Mouse (Mus musculus) gastrocnemius, adult 2 months (tissue): ENCODE data around the gene Dhrs4. TPM values are rescaled to one million over a fixed set of nuclear protein-coding genes. Genes with fewer than 3 reads are reported as not detected.
A peak's percentile ranks its signal among the peaks of the same experiment; 100 is the strongest.

Source experiments
- DNase-seq: peaks from one replicate; pipeline ENCODE4 v3.0.0; 2022
- H3K27ac ChIP-seq: fragments of 200-600 bp; 2 replicates; pipeline ENCODE4 v1.8.1; 2022; ENCODE audit warnings: mild to moderate bottlenecking
- H3K4me3 ChIP-seq: fragments of 200-600 bp; 2 replicates; pipeline ENCODE4 v1.8.1; 2022; ENCODE audit warnings: mild to moderate bottlenecking, moderate library complexity
- CTCF ChIP-seq: fragments of 200-600 bp; IDR thresholded peaks from 2 replicates; pipeline ENCODE4 v1.8.1; 2022; ENCODE audit warnings: antibody characterized with exemption, mild to moderate bottlenecking, moderate library complexity
- intact Hi-C: fragments of 180-260 bp; cut with DNase I; formaldehyde crosslinking; loops from one replicate; pipeline ENCODE4 v1.15.1; 2025
- long read RNA-seq, 2 experiments: library from polyadenylated mRNA; stranded (forward); transcript quantifications; one replicate each; pipeline ENCODE4 v2.0.0; 2021
- total RNA-seq, 2 experiments: library from RNA; stranded (reverse); gene quantifications; 2 replicates each; pipeline ENCODE4 v1.2.3; 2021

Dhrs4 gene
- 10 to 100 TPM; 28.4 to 68.7 TPM for total RNA-seq
- long read RNA-seq, experiment 1, transcript Dhrs4-201 (8 exons, 1,392 nt): major isoform, 16 of 23 reads
- long read RNA-seq, experiment 1, partial matches to known transcripts: 3 of 23 reads
- long read RNA-seq, experiment 1, other reads (novel, unspliced or antisense): 3 of 23 reads
- long read RNA-seq, experiment 2, transcript Dhrs4-201 (8 exons, 1,392 nt): major isoform, 28 of 33 reads
- long read RNA-seq, experiment 2, partial matches to known transcripts: 2 of 33 reads
- long read RNA-seq, experiment 2, other reads (novel, unspliced or antisense): 2 of 33 reads

DNA sequence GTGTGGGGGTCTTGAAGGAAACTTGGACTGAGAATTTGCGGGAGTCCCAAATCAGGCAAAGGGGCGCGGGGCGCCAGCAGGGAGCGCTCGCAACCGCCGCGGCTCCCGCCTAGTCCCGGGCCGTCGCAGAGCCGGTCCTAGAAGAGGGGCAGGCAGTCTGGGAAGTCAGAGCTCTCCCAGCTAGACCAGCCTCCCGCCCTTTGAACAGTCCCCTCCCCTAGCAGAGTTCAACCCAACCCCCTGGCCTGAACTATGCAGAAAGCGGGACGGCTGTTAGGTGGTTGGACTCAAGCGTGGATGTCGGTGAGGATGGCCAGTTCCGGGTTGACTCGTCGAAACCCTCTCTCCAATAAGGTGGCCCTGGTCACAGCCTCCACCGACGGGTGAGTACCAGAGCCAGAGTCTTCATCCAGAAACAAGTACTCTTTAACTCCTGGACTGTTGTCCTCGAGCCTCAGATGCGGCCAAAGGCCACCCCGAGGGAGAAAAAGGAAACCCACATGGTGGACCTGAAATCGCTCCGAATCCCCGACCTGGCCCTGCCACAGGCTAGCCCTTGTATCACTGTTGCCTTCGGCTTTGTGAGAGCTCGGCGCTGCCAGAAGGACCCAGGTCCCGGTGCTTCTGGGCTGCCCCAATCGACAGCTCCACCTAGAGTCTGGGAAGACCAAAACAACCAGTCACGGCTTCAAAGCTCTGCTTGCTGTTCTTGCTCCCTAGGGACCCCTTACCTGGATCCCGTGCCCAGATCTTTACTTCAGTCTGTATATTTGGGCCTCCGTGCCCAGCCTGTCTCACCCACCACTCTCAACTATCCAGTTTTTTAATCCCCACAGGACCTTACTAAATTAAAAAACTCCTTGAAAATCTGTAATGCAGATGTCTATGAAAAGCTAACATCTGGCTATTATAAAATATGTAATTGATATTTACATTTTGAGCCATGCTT, at the start of gene Dhrs4:
Gene Dhrs4 (plus strand): TSS at position 108 of the 949 bp plus-strand sequence.
- H3K4me3 ChIP-seq: peak within 1 kb of the TSS; percentile 94
- H3K27ac ChIP-seq: peak within 1 kb of the TSS; percentile 93
- TF ChIP-seq CTCF: peak; percentile 75
- DNase-seq: peak; percentile 81
- intact Hi-C loops: no loop called here

DNA sequence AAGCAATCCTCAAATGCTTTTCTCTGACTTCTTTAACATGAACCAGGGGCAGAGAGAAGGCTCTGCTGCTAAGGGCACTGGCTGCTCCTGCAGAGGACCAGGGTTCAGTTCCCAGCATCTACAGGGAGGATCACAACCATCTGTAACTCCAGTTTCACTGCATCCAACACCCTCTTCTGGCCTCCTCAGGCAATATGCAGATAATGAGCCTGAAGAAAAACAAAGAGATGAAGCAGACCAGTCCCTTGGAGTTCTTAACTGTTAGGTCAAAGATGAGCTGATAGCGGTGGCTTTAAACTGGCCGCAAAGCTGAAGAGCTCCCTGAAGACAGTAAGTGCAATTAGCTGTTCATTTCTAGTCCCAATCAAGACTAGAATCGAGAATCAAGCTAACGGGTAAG, 48.3 kb upstream of the Dhrs4 start:
- TF ChIP-seq CTCF: no peak
- no peak overlapping the region for H3K27ac ChIP-seq
- no peak overlapping the region for H3K4me3 ChIP-seq
- no peak for DNase-seq
- intact Hi-C loops: no loop called here

- no peak for DNase-seq
- Histone ChIP-seq H3K27ac (no peak overlapping the region), H3K4me3 (no peak overlapping the region)
- TF ChIP-seq CTCF: no peak
- intact Hi-C loops: no loop called here
Observed at GRCm38 (mm10) chr14:55433052-55433451, 45.5 kb upstream of the Dhrs4 start.

- no peak overlapping the region for H3K27ac ChIP-seq
- no peak overlapping the region for H3K4me3 ChIP-seq
- intact Hi-C loops: loop anchor here (5.0 kb wide), 1 partner anchor 313 kb away; no protein-coding TSS in a partner anchor
- TF ChIP-seq CTCF: no peak
- DNase-seq: no peak
Observed at GRCm38 (mm10) chr14:55434825-55435224, 43.7 kb upstream of the Dhrs4 start.

- no peak overlapping the region for H3K27ac ChIP-seq
- intact Hi-C loops: loop anchor here (5.0 kb wide), 1 partner anchor 315 kb away; no protein-coding TSS in a partner anchor
Observed at GRCm38 (mm10) chr14:55437118-55437517, 41.4 kb upstream of the Dhrs4 start.

GRCm38 (mm10) chr14:55438193-55438784, 40.3 kb upstream of the Dhrs4 start:
- peak; percentile 89 for TF ChIP-seq CTCF
- H3K27ac ChIP-seq: no peak overlapping the region
- DNase-seq: peak; percentile 66

More at GRCm38 (mm10) chr14:55437118-55437517, 41.4 kb upstream of the Dhrs4 start:
- DNase-seq: no peak
- H3K4me3 ChIP-seq: no peak overlapping the region
- no peak for TF ChIP-seq CTCF

DNA sequence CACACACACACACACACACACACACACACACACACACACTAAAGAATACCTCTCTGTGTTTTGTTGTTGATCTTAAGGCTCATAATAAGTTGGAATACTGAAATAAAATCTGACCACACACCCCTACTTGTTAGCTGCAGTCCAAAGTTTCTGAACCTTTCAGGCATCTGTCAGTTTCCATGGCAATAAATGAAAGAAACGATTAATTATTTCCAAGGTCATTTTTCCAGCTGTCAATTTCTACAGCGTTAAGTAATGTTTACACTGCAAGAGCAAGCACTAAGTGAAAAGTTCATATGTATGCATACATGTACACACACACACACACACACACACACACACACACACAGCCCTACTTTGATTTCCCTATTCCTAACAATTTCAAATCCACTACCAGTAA, 20.9 kb upstream of the Dhrs4 start:
- no peak for TF ChIP-seq CTCF
- no peak for DNase-seq
- Histone ChIP-seq H3K4me3 (no peak overlapping the region), H3K27ac (no peak overlapping the region)
- intact Hi-C loops: no loop called here

More at GRCm38 (mm10) chr14:55438193-55438784, 40.3 kb upstream of the Dhrs4 start:
- intact Hi-C loops: loop anchor here (2.0 to 5.0 kb wide), 3 partner anchors 167 to 316 kb away; no protein-coding TSS in a partner anchor
- no peak overlapping the region for H3K4me3 ChIP-seq

DNA sequence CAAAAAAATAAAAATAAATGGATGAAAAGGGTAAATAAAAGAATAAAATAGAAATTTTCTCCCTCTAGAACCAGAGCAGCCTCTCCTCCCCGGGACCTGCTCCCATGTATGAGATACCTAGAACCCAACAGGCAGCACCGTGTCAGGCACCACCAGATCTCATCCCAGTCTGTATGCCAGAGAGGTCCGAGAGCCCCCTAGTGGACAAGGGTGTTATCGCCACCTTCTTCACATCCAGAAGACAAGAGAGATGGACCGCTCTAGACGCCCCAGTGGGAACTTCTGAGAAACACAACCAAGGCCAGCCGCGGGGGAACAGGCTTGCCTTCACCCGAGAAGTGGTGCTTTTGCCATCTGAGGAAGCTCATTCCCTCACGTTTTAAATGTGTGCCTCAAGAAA, 20.3 kb upstream of the Dhrs4 start:
- Histone ChIP-seq H3K27ac (no peak overlapping the region), H3K4me3 (no peak overlapping the region)
- peak; percentile 61 for DNase-seq
- peak; percentile 64 for TF ChIP-seq CTCF
- intact Hi-C loops: no loop called here

- no peak for TF ChIP-seq CTCF
- no peak overlapping the region for H3K4me3 ChIP-seq
- H3K27ac ChIP-seq: no peak overlapping the region
- DNase-seq: no peak
- intact Hi-C loops: no loop called here
Observed at GRCm38 (mm10) chr14:55458761-55459160, 19.8 kb upstream of the Dhrs4 start.

DNA sequence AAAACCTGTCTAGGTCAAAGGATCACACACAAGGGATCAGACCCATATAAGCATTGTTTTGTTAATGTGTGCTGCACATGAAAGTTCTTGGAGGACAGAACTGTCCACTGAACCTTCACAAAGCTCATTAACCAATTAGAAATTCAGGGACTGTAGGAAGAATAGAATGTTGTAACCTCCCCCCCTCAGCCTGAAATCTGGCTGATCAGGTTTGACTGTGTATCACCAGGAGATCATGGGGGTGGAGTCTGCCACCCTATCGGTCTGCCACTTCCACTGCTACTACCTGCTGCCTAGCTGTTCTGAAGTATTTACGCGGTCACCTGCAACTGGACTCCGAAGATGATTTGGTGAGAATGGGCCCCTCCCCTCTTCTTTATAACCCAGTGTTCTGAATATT, 18.8 kb upstream of the Dhrs4 start:
- no peak for DNase-seq
- TF ChIP-seq CTCF: no peak
- intact Hi-C loops: no loop called here
- Histone ChIP-seq H3K4me3 (no peak overlapping the region), H3K27ac (no peak overlapping the region)

DNA sequence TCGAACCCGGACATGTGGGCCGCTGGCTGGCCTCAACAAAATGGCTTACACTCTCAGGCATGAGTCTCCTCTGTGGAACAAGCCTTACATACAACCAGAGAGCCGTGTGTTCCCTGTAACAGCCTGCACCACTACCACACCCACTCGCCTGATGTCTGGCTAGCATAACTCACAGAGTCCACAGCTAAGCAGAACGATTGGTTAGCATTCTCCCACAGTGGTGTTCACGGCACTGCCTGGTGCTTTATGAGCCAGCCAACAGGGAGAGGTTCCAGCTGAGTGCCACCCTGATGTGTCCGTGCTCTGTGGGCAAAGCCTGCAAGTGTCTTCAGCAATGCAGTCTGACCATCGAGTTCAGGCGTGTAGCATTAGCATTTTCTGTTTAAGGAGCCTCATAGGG, 18.3 kb upstream of the Dhrs4 start:
- intact Hi-C loops: no loop called here
- H3K27ac ChIP-seq: no peak overlapping the region
- H3K4me3 ChIP-seq: no peak overlapping the region
- DNase-seq: no peak
- no peak for TF ChIP-seq CTCF

- Histone ChIP-seq H3K27ac (no peak overlapping the region), H3K4me3 (no peak overlapping the region)
- no peak for TF ChIP-seq CTCF
- intact Hi-C loops: no loop called here
- no peak for DNase-seq
Observed at GRCm38 (mm10) chr14:55461757-55462156, 16.8 kb upstream of the Dhrs4 start.

- DNase-seq: no peak
- Histone ChIP-seq H3K27ac (no peak overlapping the region), H3K4me3 (no peak overlapping the region)
- no peak for TF ChIP-seq CTCF
- intact Hi-C loops: no loop called here
Observed at GRCm38 (mm10) chr14:55466481-55466880, 12.1 kb upstream of the Dhrs4 start.
